Mouse (Mus musculus): Measurements from ENCODE around the gene Tmtc4.

Tmtc4 gene

DNA sequence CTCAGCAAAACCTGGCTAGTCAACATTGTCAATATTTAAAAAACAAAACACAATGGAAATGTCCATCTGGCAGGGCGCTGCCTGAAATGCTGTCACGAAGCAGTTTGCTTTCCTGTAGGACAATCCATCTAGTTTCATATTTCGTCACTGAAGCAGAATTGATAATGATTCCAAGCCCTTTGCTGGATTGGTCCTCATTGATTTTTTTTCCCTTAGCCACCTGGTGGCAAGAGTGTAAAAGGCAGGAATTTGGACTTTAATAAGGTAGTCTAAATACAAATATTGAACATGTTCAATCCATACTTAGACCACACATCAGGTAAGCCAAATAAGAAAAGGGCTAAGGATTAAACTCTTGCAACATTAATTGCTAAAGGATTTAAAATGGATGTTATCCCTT, 82.7 kb downstream of the Tmtc4 start:
- no peak for DNase-seq

DNA sequence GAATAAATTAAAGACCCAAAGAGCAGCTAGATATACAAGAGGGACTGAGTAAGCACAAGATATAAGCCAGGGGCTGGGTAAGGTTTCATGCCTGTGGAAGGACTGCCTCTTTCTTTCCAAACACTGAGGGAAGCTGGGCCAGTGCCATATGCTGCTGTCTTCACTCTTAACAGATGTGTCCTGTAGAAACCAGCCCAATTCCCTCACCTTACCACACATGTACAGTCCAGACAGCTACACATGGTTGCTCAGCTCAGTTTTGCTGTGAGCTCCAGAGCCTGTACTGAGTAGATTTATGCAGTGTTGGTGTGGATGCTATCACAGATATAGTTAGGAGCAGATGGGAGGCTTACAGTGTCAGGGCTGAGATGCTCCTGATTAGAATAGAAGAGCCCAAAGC, 83.2 kb downstream of the Tmtc4 start:
- DNase-seq = no peak

DNA sequence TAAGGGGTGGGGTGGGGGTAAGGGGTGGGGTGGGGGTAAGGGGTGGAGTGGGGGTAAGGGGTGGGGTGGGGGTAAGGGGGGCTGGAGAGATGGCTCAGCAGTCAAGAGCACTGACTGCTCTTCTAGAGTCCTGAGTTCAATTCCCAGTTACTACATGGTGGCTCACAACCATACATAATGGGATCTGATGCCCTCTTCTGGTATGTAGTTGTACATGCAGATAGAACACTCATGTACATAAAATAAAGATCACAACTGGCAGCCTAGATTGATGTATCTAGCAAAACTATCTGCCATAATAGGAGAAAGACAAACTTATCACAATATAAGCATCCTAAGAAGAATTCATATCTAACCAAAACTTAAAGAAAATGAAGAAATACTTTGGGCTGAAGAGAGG, 85.3 kb downstream of the Tmtc4 start:
- no peak for DNase-seq

DNA sequence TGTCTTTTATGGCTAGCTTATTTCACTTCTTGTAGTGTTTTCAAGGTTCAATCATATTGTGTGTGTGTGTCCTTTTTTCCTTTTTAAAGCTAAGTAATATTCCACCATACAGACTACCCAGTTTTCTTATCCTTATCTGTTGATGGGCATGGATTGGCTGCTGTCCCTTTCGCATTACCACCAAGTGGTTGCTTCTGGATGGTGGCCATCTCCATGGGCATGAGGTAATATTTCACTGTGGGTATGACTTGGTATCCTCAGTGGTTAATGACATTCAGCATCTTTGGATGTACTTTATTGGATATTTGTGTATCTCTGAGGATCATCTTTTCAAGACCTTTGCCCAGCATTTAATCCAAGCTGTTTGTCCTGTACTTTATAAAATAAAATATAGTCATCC, 87.7 kb downstream of the Tmtc4 start:
- DNase-seq = no peak

DNA sequence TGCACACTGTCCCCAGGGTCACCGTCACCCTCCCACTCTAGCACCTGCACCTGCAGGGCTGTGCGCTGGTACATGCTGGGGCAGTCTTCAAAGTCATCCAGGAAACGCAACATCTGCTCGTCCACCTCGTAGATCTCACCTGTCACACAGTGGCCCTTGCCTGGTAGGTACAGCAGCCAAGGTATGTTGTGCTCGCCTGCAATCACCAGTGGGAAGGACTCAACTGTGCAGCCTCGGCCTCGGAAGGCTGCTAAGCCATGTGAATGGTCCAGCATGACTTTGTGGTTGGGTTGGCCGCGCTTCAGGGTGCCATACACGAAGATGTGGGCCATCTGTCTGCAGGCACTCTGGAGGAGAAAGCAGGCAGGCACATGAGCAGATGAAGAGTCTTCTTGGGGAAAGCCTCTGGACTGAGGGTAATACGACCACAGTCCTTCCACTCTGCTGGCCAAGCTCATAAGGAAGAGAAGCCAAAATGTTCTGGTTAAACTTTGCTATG, 92.3 kb downstream of the Tmtc4 start:
- no peak for DNase-seq

DNA sequence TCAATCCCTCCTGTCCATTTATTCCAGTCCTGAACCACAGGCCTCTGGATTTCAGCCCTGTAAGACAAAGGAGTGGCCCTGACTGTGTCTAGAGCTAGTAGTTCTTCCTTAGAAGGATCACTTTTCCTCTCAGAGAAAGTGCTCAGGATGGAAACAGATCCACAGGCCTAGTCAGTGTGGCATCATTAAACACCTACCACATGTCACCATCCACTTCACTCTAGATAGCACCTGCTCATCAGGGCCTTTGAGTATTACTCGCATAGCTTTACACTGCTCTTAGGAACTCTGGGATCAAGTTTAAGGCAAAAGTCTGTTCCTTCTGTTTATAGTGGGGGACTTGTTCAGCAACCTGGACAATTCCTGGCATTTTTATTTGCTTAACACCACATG, 95.4 kb downstream of the Tmtc4 start:
- DNase-seq = no peak

DNA sequence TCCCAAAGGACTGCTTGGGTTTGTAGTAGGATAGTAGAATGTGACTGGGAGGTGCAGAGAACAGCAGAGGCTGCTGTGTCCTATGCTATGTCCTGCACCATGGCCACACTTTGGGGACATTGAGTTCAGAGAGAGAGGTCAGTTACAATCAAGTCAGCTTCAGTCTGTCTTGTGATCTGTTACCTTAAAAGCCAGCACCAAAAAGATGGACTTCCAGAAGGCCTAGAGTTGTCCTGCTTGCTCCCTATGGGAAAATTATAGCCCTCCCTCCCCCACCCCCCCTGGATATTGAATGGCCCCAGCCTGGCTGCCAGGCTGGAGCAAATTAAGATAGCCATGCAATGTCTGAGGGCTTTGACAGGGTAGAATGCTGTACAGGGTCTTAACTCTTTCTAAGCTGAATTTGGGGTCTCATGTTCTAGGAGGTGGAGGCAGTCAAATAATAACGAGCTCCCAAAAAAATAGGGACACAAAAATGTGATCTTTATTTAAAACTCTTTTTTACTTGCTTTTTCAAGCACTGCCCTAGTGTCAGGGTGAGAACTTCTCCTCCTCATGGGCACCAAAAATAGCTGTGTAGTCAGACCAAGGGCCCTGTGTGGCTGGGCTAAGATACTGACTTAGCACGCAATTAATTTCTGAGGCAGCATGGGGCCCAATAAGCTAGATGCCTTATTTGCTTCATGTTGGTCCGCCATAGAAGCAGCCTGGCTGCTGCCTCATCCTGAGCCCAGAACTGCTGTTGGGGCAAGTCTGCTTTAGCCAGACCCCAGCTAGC, 95.9 kb downstream of the Tmtc4 start:
- DNase-seq = no peak

DNA sequence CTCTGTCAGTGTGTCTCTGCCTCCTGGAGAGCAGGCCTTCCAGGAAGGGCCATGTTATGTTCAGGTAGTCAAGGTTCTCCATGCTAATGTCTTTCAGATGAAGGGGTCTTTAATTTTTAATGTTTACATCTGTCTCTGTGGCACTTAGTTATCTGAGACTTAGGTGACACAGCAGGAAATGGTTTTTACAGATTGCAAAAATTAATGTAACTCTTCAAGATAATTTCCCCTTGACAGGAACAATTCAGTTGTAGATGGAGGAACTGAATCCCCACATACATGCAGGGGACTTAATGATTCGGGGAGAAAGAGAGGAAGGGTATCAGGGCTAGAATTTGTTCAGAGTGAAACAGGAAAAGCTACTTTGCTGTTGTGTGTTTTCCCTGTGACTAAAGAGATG, 96.6 kb downstream of the Tmtc4 start:
- no peak for DNase-seq

DNA sequence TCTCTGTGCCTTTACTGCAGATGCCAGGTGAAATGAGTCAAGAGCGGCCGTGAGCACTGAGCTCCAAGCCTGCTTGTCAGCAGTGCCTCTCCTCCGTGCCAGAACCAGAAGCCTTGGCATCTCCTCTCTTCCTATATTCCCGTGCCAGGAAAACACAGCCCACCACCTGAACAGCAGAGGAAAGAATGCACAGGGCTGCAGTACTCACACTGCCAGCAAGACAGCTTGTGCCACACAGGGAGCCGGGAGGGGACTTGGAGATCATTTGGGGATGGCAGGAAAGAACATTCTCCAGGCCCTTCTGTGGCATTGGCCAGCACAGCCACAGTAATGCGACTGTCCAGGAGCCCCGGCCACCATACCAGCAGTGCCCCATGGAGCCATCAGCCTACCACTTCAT, 97.9 kb downstream of the Tmtc4 start:
- peak; percentile 100 for DNase-seq

DNA sequence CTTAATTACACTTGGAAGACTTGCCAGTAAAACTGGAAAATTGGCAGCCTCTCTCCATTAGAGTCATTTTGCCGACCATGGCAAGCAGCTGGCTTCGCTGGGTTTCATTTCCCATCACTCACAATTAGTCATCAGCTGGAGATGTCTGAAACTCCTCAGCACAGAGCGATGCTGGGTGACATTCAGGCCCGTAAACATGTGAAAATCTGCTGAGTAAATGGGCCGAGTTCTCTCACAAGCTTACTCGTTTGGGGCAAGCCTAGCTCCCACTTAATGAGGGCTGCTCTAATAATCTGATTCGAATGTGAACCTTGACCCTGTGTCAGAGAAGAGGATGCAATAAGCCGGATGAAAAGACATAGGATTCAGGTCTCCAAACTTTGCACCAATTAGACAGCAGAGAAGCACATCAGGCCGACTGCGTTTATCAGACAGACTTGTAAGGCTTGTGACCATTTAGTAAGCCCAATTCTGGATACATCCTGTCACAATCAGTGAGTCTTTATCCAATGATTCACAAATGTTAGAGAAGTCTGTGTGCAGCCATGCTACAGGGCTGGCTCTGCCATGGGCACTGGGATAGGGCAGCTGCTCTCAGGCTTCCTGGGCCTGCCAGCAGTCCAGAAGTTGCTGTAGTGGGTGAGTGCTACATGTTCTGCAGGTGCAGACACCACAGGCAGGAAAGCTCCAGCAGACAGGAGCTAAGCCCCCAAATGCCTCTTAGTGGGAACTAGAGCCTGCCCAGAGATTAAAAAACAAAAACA, 99.8 kb downstream of the Tmtc4 start:
- no peak for DNase-seq

DNA sequence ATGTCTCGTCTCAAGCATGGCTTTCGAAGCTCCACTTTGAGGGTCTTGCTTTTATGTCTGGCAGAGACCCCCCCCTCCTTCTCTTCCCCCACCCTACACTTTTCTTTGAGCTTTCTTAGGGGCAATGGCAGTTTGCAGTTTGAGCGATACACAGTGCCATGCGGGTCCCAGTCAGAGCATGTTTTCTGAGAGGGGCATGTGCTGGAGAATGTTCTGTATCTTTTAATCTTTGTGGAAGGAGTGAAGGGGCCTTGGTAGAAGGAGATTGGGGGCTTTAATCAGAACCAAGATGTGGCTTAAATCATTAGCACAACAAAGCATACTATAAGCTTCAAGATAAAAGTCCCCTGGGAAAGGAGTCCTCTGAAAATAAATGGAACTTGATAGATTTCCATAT, 100.4 kb downstream of the Tmtc4 start:
- no peak for DNase-seq

DNA sequence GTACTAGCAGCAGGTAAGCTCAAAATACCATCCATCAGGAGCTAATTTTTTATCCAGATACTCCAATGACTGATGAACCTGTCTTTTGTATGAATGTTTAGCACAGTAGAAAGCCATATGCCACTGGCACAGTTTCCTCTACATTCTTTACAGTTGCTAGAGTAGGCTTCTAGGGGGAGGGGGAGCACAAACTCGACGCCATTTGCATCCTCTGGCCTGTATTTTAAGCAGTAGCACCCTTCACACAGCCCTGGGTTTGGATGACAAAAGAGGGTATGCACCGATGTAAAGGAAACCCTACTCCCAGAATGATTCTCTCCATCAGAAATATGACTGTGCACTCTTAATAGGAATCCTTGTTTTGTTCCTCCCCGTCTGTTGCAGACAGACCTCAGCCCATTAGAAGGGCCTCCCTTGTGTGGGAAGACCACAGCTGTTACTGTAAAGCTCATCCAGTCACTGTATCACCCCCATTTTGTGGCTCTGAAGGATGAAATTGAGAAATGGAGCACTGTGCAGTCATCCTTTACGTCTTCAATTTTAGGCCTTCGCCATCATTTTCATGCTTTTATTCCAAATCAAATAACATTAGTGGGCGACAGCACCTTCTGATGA, 100.9 kb downstream of the Tmtc4 start:
- DNase-seq = no peak

DNA sequence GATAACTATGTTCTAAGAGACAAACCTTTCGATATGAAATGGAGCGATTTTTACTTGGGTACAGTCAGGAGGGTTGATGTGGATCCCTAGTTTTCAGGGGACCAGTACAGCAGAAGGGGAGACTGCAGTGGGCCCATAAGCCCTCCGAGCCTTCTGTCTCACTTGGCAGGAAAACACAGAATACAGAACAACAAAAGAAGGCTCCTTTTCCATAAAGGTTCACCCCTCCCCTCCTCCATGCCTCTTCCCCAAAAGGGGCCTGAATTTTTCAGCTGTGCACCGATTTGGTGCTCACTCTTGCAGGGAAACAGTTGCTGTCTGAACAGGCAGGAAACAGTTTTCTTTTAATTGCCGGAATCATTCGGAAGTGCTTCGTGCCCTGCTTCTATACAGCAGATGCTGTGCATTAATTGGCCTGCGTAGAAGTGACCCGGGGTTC, 101.6 kb downstream of the Tmtc4 start:
- peak; percentile 72 for DNase-seq

DNA sequence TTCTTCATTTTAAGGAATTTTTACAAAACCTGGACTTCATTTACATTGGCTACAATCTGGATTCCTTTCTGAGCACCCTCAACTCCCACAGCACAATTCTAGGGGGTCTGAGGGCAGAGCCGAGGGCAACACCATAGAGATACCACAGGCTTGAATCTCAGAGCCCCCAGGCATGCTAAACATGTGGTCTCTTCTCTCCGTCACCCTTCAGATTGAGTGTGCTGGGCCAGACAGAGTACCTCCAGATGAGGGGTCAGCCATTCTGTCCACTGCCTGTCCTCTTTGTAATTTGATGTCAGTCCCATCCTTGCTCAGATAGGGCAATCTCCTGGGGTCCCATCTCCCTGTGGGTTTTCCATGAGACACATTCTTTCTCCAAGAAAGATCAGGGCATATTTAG, 102.1 kb downstream of the Tmtc4 start:
- DNase-seq = no peak

DNA sequence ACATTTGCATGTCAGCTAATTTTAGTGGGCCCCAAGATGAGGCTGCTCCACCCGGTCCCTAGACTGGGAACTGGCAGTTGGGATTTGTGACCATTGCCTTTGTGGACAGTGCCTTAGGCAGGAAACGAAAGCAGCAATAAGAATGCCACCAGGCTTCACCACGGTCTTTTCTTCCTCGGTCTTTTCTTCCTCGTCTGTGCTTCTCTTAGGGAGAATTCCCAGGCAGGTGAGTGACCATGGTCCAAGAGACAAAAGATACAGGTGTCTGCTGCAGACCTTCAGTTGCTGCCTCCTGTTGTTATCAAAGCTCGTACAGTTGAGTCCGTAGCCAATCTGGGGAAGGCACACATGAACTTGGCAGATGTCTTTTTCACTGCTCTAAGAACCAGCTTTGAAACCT, 103.5 kb downstream of the Tmtc4 start:
- DNase-seq = peak; percentile 61

DNA sequence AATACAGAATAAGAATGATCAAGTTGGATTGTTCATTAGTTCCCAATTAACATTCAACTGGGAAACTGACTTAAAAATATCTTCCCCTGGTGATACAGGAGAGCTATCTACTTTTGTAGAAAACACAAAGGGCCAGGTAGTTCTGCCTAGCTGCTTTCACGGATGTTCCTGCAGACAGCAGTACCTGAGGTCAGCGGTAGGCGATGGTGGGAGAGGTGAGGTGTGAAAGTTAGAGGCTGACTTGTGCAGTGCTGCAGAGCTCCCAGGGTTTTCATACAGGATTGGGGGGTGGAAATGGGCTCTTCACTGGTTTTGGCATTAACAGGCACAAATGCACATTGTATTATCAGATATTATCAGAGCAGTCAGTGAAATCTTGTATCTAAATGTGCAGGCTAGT, 106.0 kb downstream of the Tmtc4 start:
- DNase-seq = peak; percentile 65

DNA sequence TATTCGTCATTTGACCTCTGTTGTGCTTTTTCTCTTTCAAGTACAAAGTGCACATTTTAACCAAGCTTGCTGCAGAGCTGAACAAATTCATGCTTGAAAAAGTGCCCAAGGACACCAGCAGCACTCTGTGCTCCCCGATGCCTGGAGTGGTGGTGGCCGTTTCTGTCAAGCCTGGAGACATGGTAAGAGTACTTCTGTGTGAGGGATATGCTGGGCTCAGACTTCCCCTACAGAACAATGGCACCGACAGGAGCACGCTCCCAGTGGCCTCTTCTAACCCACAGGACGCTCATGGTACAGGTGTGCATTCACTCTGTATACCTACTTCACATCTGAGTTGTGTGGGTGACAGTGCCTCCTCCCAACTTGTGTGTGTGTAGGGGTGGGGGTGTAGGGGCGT, 107.1 kb downstream of the Tmtc4 start:
- peak; percentile 71 for DNase-seq

DNA sequence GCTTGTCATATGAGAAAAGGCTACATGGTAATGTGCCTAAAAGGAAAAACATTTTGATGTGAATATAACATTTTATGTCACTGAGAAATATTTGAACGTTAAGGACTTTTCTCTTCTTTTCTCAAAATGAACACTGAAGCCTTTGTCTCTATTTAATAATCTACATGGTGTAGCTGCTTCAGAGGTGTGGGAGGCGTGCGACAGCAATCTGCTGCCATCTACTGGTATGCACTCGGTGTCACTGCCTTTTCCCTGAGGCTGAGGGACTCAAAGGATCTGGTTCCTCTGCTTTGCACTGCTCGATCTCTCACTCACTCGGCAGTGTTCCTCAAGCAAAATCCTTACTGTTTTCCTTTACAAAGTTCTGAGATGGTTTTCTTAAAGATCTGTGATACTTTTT, 107.7 kb downstream of the Tmtc4 start:
- DNase-seq = peak; percentile 96

DNA sequence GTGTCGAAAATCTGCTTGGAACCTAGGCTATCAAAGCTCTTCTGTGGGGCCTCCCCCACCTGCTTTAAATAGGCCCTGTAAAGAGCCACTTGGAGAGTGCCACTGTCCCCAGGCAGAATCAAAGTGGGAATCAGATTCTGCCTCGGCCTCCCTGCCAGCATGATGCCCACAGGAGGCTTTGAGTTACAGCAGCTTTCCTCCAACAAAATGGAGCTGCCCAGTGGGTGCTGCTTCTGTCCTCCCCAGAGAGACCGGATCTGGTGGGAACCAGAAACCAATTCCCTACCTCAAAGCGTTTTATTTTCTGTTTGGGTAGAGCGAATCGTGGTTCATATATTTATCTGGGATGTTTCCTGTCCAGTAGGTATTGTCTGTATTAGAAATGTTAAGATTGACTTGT, 108.2 kb downstream of the Tmtc4 start:
- peak; percentile 60 for DNase-seq

DNA sequence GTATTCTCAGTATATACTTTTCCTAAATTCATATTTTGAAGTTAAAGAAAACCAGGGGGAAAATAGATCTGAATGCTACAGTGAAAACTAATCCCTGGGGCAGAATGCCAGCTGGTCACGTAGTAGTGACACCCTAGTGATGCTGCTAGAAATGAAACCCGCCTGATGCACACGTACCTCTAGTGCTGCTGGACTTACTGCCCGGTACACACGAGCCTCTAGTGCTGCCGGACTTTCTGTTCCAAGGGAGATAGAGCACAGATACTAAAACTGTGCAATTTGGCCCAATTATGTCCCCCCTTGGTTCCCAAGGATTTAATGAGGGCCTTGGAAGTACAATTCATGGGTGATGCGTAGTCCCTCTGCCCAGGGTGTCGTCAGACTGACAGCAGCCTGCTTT, 108.8 kb downstream of the Tmtc4 start:
- DNase-seq = peak; percentile 75

DNA sequence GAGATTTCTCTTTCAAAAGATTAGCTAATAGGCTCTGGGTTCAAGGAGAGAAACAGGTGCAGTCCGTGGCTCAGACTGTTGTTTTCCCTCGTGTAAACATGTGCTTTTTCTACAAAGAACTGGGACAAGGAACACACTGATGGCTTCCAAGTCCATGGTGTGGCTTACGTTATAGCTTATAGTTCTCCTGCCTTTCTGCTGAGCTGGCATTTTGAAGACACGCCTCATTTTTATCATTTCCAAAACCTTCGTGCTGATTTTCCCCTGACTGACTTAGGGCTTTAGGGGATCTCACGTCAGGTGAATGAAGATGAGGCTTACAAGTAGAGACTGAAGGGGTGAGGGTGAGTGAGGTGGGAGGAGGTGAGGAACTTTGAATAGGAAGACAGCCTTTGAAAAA, 111.2 kb downstream of the Tmtc4 start:
- DNase-seq = no peak

DNA sequence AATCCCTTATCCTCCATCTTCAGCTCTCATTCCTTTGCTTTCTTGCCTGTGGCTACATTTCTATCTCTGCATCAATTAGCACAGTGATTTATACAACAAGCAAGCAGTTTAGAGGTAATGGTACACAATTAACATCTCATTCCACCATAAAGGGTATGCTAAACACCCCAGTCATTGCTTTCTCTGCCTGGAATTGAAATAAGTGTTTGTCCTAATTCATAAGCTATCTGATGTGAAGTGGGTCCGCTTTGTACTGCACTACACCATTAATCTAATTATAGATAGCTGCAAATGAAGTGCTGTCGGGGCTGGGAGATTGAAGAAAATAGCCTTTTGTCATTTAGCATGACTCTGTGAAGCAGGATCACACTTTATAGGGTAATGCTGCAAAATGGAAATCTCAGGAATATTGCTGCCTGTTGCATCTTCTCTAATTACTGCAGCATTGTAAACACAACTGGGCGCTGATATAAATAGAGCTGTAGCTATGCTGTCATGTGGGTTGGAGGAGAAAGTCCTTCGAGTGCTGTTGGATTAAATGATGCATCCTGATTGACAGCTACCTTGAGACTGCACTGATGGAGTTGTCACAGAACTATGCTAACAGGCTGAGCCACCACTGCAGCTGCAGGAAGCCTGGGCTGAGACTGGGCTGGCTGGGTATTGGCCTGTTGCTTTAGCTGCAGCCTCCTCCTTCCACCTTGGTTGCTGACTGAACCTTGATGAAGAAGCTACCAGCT, 111.8 kb downstream of the Tmtc4 start:
- DNase-seq = no peak

DNA sequence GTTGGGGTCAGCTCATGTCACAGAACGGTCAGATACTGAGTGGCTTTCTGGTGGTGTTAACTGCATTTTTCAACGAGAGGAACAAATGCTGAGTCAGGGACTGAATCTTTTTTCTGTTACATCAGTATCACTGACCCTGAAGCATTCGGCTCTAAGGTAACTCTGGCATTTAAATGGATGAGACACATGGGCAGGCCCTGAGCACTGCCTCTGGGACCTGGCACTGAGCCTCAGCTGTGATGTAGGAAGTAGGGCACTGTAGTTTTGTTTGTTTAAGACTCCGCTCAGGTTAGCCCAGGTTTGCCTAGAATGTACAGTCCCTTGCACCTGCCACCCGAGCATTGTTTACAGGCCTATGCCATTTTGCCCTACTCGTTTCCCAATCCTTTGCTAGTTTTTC, 114.0 kb downstream of the Tmtc4 start:
- DNase-seq = peak; percentile 52

All from cerebellum, adult 9-10 months (tissue).